Mouse (Mus musculus): ENCODE results near the gene Hsf2bp.
A peak's percentile ranks its signal among the peaks of the same experiment; 100 is the strongest.

Hsf2bp gene

GRCm38 (mm10) chr17:31935091-31935830, 100.9 kb downstream of the Hsf2bp start:
- peak; percentile 3 to 25 for DNase-seq

GRCm38 (mm10) chr17:31933956-31934355, 102.2 kb downstream of the Hsf2bp start:
- DNase-seq, result peak; percentile 3 to 19

- DNase-seq, result peak; percentile 47 to 59
Measured at GRCm38 (mm10) chr17:31931499-31931898, 104.7 kb downstream of the Hsf2bp start.

GRCm38 (mm10) chr17:31929844-31930715, 106.1 kb downstream of the Hsf2bp start:
- DNase-seq, result peak in 1 of 2 experiments; percentile 35

- peak in 1 of 2 experiments; percentile 6 for DNase-seq
Measured at GRCm38 (mm10) chr17:31929032-31929431, 107.1 kb downstream of the Hsf2bp start.

- DNase-seq, result peak in 1 of 2 experiments; percentile 25
Measured at GRCm38 (mm10) chr17:31927895-31928626, 108.1 kb downstream of the Hsf2bp start.

- DNase-seq, result no peak
Measured at GRCm38 (mm10) chr17:31924229-31924628, 111.9 kb downstream of the Hsf2bp start.

GRCm38 (mm10) chr17:31923310-31923970, 112.7 kb downstream of the Hsf2bp start:
- no peak for DNase-seq

- DNase-seq, result peak; percentile 52 to 76
Measured at GRCm38 (mm10) chr17:31920589-31921190, 115.5 kb downstream of the Hsf2bp start.

GRCm38 (mm10) chr17:31919599-31919998, 116.5 kb downstream of the Hsf2bp start:
- DNase-seq, result peak; percentile 67 to 89

GRCm38 (mm10) chr17:31918374-31918773, 117.8 kb downstream of the Hsf2bp start:
- no peak for DNase-seq

GRCm38 (mm10) chr17:31916461-31916775, 119.7 kb downstream of the Hsf2bp start:
- peak; percentile 63 to 86 for DNase-seq

GRCm38 (mm10) chr17:31915756-31916460, 120.2 kb downstream of the Hsf2bp start:
- DNase-seq, result peak; percentile 80 to 90

- no peak for DNase-seq
Measured at GRCm38 (mm10) chr17:31914323-31914722, 121.8 kb downstream of the Hsf2bp start.

- peak in 1 of 2 experiments; percentile 30 for DNase-seq
Measured at GRCm38 (mm10) chr17:31912881-31913662, 123.1 kb downstream of the Hsf2bp start.

GRCm38 (mm10) chr17:31912387-31912786, 123.8 kb downstream of the Hsf2bp start:
- DNase-seq, result peak; percentile 76 to 89

GRCm38 (mm10) chr17:31908966-31909365, 127.2 kb downstream of the Hsf2bp start:
- DNase-seq, result peak in 1 of 2 experiments; percentile 22

- peak in 1 of 2 experiments; percentile 16 for DNase-seq
Measured at GRCm38 (mm10) chr17:31906441-31906840, 129.7 kb downstream of the Hsf2bp start.

GRCm38 (mm10) chr17:31905791-31906211, 130.3 kb downstream of the Hsf2bp start:
- DNase-seq, result peak; percentile 72 to 86

- DNase-seq, result no peak
Measured at GRCm38 (mm10) chr17:31905201-31905790, 130.9 kb downstream of the Hsf2bp start.
